Mouse (Mus musculus) intestine, embryonic 14.5 days (tissue): ENCODE measurements around the gene Akr1b10. TPM values are rescaled to one million over a fixed set of nuclear protein-coding genes. Genes with fewer than 3 reads are reported as not detected.
A peak's percentile ranks its signal among the peaks of the same experiment; 100 is the strongest.

ENCODE experiments used
- ATAC-seq: fragments of 200-750 bp; cut with Nextera tagmentation; replicated peaks from 2 replicates; pipeline ENCODE4 v1.8.0; 2017; ENCODE audit warnings: low read depth, moderate number of reproducible peaks, moderate TSS enrichment, moderate library complexity; ENCODE audit not compliant: low FRiP score, low TSS enrichment
- DNase-seq: peaks from one replicate; pipeline ENCODE4 v3.0.0-alpha.2; 2018; ENCODE audit warnings: low spot score
- H3K27ac ChIP-seq: fragments of 300-500 bp; sonication (generic); 2 replicates; pipeline ENCODE4 v1.5.1; 2014; ENCODE audit warnings: low read depth, mild to moderate bottlenecking, control low read depth
- H3K27me3 ChIP-seq: fragments of 300-500 bp; sonication (generic); replicated peaks from 2 replicates; pipeline ENCODE4 v1.6.1; 2014; ENCODE audit warnings: low read length, control low read depth; ENCODE audit not compliant: control insufficient read depth, insufficient read depth
- H3K36me3 ChIP-seq: fragments of 300-500 bp; sonication (generic); 2 replicates; pipeline ENCODE4 v1.6.1; 2014; ENCODE audit warnings: low read length, control low read depth; ENCODE audit not compliant: control insufficient read depth, insufficient read depth
- H3K4me1 ChIP-seq: fragments of 300-500 bp; sonication (generic); replicated peaks from 2 replicates; pipeline ENCODE4 v1.6.1; 2014; ENCODE audit warnings: low read length, control low read depth, mixed read lengths; ENCODE audit not compliant: control insufficient read depth, insufficient read depth
- H3K4me2 ChIP-seq: fragments of 300-500 bp; sonication (generic); 2 replicates; pipeline ENCODE4 v1.6.1; 2014; ENCODE audit warnings: low read length
- H3K4me3 ChIP-seq: fragments of 300-500 bp; sonication (generic); 2 replicates; pipeline ENCODE4 v1.5.1; 2014; ENCODE audit warnings: low read depth, low read length, control low read depth, mixed read lengths
- H3K9ac ChIP-seq: fragments of 300-500 bp; sonication (generic); 2 replicates; pipeline ENCODE4 v1.6.1; 2014; ENCODE audit warnings: mild to moderate bottlenecking, low read length
- H3K9me3 ChIP-seq: fragments of 300-500 bp; sonication (generic); 2 replicates; pipeline ENCODE4 v1.6.1; 2016; ENCODE audit warnings: low read length, control low read depth; ENCODE audit not compliant: control insufficient read depth
- WGBS: fragments of 180-500 bp; shearing (Covaris S2); extraction: QIAGEN DNeasy Blood & Tissue Kit; methylation state at CpG from one replicate; pipeline ENCODE4 v1.1.7; 2014; 5-methylcytosine and 5-hydroxymethylcytosine counted together
- polyA plus RNA-seq: library from polyadenylated mRNA; unstranded; fragments of >200 nt; fragmentation: Nextera tagmentation; extraction: Ambion mirVana; gene quantifications from 2 replicates; pipeline ENCODE4 v1.2.1, GENCODE M21; 2014

Gene Akr1b10
- polyA plus RNA-seq, 1 experiment from 2014 or later, result 17.0 TPM

DNA sequence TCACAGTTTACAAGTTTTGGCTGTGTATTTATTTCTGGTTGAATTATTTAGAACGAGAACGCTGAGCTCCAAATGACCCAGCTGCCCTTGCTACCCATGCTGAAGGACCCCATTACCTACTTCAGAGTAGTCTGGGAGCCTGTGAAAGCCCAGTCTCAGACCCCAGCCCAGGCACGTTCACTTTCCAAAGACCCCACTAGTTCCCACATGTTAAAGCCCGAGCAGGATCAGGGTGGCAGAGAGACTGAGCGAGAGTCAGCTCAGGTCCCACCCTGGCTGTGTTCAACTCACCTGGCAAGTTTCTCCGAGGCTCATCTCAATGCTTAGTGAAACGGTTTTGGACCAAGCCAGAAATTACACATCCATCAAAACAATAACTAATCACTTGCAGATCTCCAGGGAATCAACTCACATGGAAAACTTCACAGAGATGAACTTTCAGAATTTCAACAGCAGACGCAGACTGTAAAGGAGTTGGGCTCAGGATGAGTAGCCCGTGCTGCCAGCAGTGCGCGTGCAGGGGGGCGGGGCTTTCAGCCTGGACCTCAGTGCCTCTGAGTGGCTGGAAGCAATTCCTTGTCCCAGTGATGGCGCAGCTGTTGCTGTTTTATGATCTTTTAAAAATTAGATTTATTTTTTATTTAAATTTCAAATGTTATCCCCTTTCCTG, 818 bp downstream of the Akr1b10 start:
- Histone ChIP-seq H3K4me2 (peak overlapping the region; percentile 82), H3K9me3 (no peaks in the 10 kb centered on the region), H3K27ac (peak overlapping the region; percentile 29; the same call in 1 of the 2 replicates), H3K36me3 (peaks cover 15% of the 10 kb centered on the region), H3K4me3 (peak overlapping the region; percentile 41), H3K27me3 (no peaks in the 10 kb centered on the region), H3K4me1 (no peaks in the 10 kb centered on the region), H3K9ac (peak overlapping the region; percentile 20)
- peak; percentile 81; the same call in 1 of the 2 replicates for ATAC-seq
- DNase-seq, result peak; percentile 69
- WGBS, result 3% methylated on average over 13 of the region's 13 CpGs

DNA sequence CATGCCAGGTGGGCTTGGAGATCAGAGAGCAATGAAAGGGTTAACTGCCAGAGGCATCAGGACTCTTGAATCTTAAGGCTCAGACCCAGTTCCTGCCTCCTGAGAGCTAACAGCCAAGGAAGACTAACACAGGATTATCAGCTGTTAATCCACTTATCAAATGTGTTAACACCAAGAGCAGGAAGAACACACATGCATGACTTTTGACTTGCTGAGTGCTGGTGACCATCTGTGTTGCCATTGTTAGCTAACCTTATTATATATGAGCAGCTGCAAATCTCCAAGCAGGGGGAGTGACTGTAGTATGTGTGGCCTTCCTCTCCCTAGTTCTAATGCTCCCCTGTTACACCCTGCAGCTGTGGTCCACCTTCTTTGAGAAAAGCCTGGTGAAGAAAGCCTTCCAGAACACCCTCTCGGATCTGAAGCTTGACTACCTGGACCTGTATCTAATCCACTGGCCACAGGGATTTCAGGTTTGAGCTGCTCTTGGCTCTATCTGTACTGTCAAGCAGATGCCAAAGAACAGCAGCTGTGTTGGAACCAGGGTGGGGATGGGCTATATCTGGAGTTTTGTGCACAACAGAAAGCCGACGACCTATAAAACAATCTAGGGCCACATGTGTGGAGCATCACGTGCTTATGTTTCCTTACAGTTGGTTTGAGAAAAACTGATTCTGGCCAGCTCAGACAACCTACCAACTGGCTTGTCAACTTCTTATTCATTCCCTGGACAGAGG, 4.6 kb downstream of the Akr1b10 start:
- H3K27ac ChIP-seq, result no peak overlapping the region
- H3K4me2 ChIP-seq, result no peak overlapping the region
- H3K9ac ChIP-seq, result no peak overlapping the region
- WGBS, result 86% methylated on average over 4 of the region's 4 CpGs
- ATAC-seq (no peak), DNase-seq (no peak)
- peaks cover 35% of the 10 kb centered on the region for H3K36me3 ChIP-seq
- H3K4me1 ChIP-seq, result no peaks in the 10 kb centered on the region
- H3K27me3 ChIP-seq, result no peaks in the 10 kb centered on the region
- H3K4me3 ChIP-seq, result no peak overlapping the region
- H3K9me3 ChIP-seq, result peaks cover 5% of the 10 kb centered on the region; the same call in 1 of the 2 replicates

DNA sequence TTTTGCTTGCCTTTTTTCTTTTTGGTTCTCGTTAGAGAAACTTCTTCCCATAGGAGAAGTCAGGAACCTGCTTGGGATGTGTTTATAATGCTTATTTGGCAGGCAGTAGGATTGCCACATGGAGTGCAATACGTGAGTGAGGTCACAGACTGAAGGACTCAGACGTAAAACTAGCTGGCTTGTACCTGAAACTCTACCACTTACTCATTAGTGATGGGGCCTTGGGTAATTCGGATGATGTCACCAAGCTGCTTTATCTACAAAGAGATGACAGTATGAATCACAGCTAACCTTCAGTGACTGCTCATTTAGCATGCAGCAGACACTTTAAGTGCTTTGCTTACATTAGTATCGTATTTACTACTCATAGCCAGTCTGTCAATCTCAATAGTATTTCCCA, 11.9 kb downstream of the Akr1b10 start:
- no peak overlapping the region for H3K4me2 ChIP-seq
- no peak for DNase-seq
- no peak overlapping the region for H3K4me3 ChIP-seq
- H3K27ac ChIP-seq, result no peak overlapping the region
- ATAC-seq, result no peak
- H3K4me1 ChIP-seq, result no peaks in the 10 kb centered on the region
- H3K9ac ChIP-seq, result no peak overlapping the region
- H3K36me3 ChIP-seq, result peaks cover 15% of the 10 kb centered on the region; the same call in 1 of the 2 replicates
- WGBS, result 76% methylated on average over 5 of the region's 5 CpGs
- H3K27me3 ChIP-seq, result no peaks in the 10 kb centered on the region
- peaks cover 4% of the 10 kb centered on the region; the same call in 1 of the 2 replicates for H3K9me3 ChIP-seq

- no peak overlapping the region for H3K4me2 ChIP-seq
- ATAC-seq (no peak), DNase-seq (no peak)
- no peak overlapping the region for H3K4me3 ChIP-seq
- no peaks in the 10 kb centered on the region for H3K4me1 ChIP-seq
- H3K9me3 ChIP-seq, result no peaks in the 10 kb centered on the region
- H3K36me3 ChIP-seq, result peaks cover 5% of the 10 kb centered on the region; the same call in 1 of the 2 replicates
- no peak overlapping the region for H3K9ac ChIP-seq
- WGBS, result 86% methylated on average over 6 of the region's 6 CpGs
- H3K27me3 ChIP-seq, result no peaks in the 10 kb centered on the region
- H3K27ac ChIP-seq, result no peak overlapping the region
Observed at GRCm38 (mm10) chr6:34398431-34398830, 14.4 kb downstream of the Akr1b10 start.

GRCm38 (mm10) chr6:34399606-34400220, 15.7 kb downstream of the Akr1b10 start:
- no peak overlapping the region for H3K4me2 ChIP-seq
- no peaks in the 10 kb centered on the region for H3K27me3 ChIP-seq
- H3K36me3 ChIP-seq, result no peaks in the 10 kb centered on the region
- no peak overlapping the region for H3K27ac ChIP-seq
- H3K9ac ChIP-seq, result no peak overlapping the region
- no peaks in the 10 kb centered on the region for H3K4me1 ChIP-seq
- no peaks in the 10 kb centered on the region for H3K9me3 ChIP-seq
- no peak overlapping the region for H3K4me3 ChIP-seq
- DNase-seq, result no peak
- WGBS, result 81% methylated on average over 13 of the region's 13 CpGs
- no peak for ATAC-seq

GRCm38 (mm10) chr6:34400696-34401095, 16.7 kb downstream of the Akr1b10 start:
- no peaks in the 10 kb centered on the region for H3K4me1 ChIP-seq
- no peak overlapping the region for H3K27ac ChIP-seq
- no peak overlapping the region for H3K4me3 ChIP-seq
- H3K27me3 ChIP-seq, result no peaks in the 10 kb centered on the region
- 92% methylated on average over 2 of the region's 2 CpGs for WGBS
- no peaks in the 10 kb centered on the region for H3K36me3 ChIP-seq
- ATAC-seq (no peak), DNase-seq (no peak)
- no peaks in the 10 kb centered on the region for H3K9me3 ChIP-seq
- H3K4me2 ChIP-seq, result no peak overlapping the region
- H3K9ac ChIP-seq, result no peak overlapping the region

DNA sequence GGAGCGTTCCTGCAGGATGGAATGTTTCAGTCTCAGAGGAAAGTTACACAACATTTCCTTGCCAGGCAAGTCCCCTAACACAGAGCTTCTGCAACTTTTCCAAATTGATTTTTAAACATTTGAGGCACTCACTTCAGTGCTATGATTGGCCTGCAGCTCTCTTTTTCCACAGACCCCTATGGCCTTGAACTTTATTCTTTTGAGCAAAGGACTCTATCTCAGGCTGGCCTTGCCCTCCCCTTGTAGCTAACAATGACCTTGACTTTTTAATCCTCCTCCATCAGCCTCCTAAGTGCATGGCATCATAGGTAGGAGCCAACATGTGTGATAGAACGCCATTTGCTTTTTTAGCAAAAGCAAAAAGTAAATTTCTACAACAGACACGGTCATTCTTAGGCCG, 22.7 kb downstream of the Akr1b10 start:
- Histone ChIP-seq H3K27ac (no peak overlapping the region), H3K36me3 (no peaks in the 10 kb centered on the region), H3K9me3 (peaks cover 4% of the 10 kb centered on the region; the same call in 1 of the 2 replicates), H3K4me3 (no peak overlapping the region), H3K27me3 (no peaks in the 10 kb centered on the region), H3K4me1 (no peaks in the 10 kb centered on the region), H3K9ac (no peak overlapping the region), H3K4me2 (no peak overlapping the region)
- DNase-seq (no peak), ATAC-seq (no peak)
- WGBS, result 84% methylated on average over 4 of the region's 4 CpGs

DNA sequence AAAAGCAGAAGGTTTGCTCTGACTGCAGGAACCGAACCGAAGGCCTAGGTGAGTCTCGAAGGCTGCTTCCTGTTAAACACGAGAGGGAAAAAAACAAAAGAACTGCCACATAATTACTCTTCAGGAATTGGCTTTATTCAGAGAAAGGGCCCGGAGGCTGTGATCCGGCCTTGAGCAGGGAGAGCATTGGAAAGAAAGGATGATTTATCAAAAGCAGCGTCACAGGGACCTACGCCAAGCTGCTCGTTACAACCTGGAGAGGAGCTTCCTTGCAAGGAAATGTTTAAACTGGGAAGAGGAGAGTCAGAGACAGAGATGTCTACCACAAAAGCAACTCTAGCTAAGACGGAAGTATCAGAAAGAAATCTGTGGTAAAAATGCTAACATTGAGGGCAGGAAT, 23.4 kb downstream of the Akr1b10 start:
- Histone ChIP-seq H3K9ac (no peak overlapping the region), H3K9me3 (peaks cover 4% of the 10 kb centered on the region; the same call in 1 of the 2 replicates), H3K4me1 (no peaks in the 10 kb centered on the region), H3K27me3 (no peaks in the 10 kb centered on the region), H3K36me3 (no peaks in the 10 kb centered on the region), H3K27ac (no peak overlapping the region), H3K4me2 (no peak overlapping the region), H3K4me3 (no peak overlapping the region)
- WGBS, result 66% methylated on average over 10 of the region's 10 CpGs
- DNase-seq, result no peak
- no peak for ATAC-seq
